Mouse (Mus musculus) neural tube, embryonic 15.5 days (tissue): ENCODE data around the gene Pycr2. TPM values are rescaled to one million over a fixed set of nuclear protein-coding genes. Genes with fewer than 3 reads are reported as not detected.

Experiments used
- ATAC-seq: fragments of 200-750 bp; cut with Nextera tagmentation; 2 replicates; pipeline ENCODE4 v1.8.0; 2017; ENCODE audit warnings: mild to moderate bottlenecking, moderate TSS enrichment, moderate library complexity; ENCODE audit not compliant: low FRiP score
- H3K27ac ChIP-seq: fragments of 300-500 bp; sonication (generic); replicated peaks from 2 replicates; pipeline ENCODE4 v1.5.1; 2015; ENCODE audit warnings: mild to moderate bottlenecking, inconsistent platforms
- H3K27me3 ChIP-seq: fragments of 300-500 bp; sonication (generic); replicated peaks from 2 replicates; pipeline ENCODE4 v1.6.1; 2015; ENCODE audit warnings: inconsistent platforms
- H3K36me3 ChIP-seq: fragments of 300-500 bp; sonication (generic); 2 replicates; pipeline ENCODE4 v1.6.1; 2015; ENCODE audit warnings: inconsistent platforms
- H3K4me1 ChIP-seq: fragments of 300-500 bp; sonication (generic); 2 replicates; pipeline ENCODE4 v1.6.1; 2015; ENCODE audit warnings: inconsistent platforms
- H3K4me2 ChIP-seq: fragments of 300-500 bp; sonication (generic); 2 replicates; pipeline ENCODE4 v1.6.1; 2015; ENCODE audit warnings: inconsistent platforms, mild to moderate bottlenecking, moderate library complexity
- H3K4me3 ChIP-seq: fragments of 300-500 bp; sonication (generic); replicated peaks from 2 replicates; pipeline ENCODE4 v1.5.1; 2015; ENCODE audit warnings: mild to moderate bottlenecking, inconsistent platforms
- H3K9ac ChIP-seq: fragments of 300-500 bp; sonication (generic); replicated peaks from 2 replicates; pipeline ENCODE4 v1.6.1; 2015; ENCODE audit warnings: mild to moderate bottlenecking, inconsistent platforms
- H3K9me3 ChIP-seq: fragments of 300-500 bp; sonication (generic); replicated peaks from 2 replicates; pipeline ENCODE4 v1.6.1; 2016; ENCODE audit warnings: inconsistent platforms
- whole genome bisulfite sequencing: fragments of 180-500 bp; shearing (Covaris S2); methylation state at CpG from one replicate; pipeline ENCODE4 v1.1.7; 2015; ENCODE audit warnings: mixed read lengths; 5-methylcytosine and 5-hydroxymethylcytosine counted together
- polyA plus RNA-seq: library from polyadenylated mRNA; unstranded; fragments of >200 nt; fragmentation: Nextera tagmentation; extraction: Ambion mirVana; gene quantifications from 2 replicates; pipeline ENCODE4 v1.2.1, GENCODE M21; 2015

The Pycr2 gene
- polyA plus RNA-seq, 1 experiment from 2014 or later = 73.7 TPM

DNA sequence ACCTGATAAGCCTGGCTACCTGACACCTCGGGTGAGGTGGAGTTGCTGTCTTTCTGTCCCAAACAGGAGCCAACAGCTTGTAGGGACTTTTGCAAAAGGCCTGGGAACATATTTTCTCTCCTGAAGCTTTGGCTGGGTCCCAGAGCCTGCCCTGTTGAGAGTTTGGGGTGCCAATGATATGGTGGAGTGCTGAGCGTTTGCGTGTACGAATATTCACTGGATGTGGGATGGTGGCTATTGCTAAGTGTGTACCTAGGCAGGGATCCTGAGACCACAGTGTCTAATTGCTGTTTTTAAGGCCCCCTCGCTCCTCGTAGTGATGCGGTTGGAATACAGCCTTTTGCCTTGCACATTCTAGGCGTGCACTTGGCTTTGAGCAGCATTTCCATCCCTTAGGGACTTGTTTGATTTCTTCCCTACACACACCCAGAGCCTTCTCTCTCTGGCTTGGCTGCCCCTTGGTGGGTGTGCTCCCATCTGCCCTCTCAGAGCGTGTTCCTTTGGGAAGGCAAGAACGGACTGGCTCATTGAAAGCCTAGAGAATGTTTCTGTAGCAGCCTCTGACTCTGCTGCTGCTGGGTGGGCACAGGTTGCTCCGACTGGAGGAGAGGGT, 39.0 kb downstream of the Pycr2 start:
- WGBS = 37% methylated on average over 11 of the region's 11 CpGs
- Histone ChIP-seq H3K36me3 (no peaks in the 10 kb centered on the region), H3K9me3 (no peaks in the 10 kb centered on the region), H3K27me3 (peaks cover 43% of the 10 kb centered on the region), H3K9ac (no peak overlapping the region), H3K4me1 (peaks cover 25% of the 10 kb centered on the region), H3K4me3 (peak overlapping the region; percentile 53), H3K4me2 (peak overlapping the region; percentile 93), H3K27ac (no peak overlapping the region)
- no peak for ATAC-seq

DNA sequence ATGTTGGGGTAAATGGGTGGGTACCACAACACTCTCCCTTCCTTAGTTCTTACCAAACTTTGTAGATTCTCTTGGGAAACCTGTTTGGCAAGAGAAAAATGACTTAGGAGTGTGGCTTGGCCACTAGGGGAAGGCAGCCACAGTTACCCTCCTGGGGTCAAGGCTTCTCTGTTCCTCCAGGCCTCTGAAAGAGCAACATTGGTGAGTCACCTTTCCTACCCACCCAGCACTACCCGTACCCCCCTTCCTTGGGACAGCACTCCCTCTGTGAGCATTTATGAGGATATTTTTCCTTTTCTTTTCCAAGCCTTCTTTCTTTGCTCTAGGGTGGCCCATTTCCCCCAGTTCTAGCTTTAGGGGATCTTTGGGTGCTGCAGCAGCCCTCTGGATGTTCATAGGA, 39.8 kb downstream of the Pycr2 start:
- Histone ChIP-seq H3K4me2 (no peak overlapping the region), H3K4me1 (peaks cover 25% of the 10 kb centered on the region), H3K4me3 (no peak overlapping the region), H3K27ac (no peak overlapping the region), H3K36me3 (no peaks in the 10 kb centered on the region), H3K27me3 (peaks cover 42% of the 10 kb centered on the region), H3K9me3 (no peaks in the 10 kb centered on the region), H3K9ac (no peak overlapping the region)
- 74% methylated on average over 1 of the region's 1 CpGs for WGBS
- no peak for ATAC-seq

DNA sequence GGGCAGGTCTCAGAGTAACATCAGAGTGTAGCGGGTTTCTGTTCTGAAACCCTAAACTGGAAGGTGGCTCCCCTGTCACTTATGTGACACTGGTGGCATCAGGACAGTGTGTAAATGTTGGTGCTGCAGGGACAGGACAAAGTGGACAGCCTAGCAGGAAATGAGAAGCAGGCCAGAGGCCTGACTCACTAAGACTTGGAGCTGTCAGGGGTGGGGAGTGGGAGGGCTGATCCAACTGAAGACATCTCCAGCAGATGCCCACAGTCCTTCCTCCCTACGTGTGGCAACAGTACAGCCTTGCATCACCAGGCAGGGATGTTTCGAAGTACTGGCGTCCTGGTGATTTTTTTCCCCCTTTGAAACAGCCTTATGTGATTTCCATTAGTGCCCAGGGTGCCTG, 40.5 kb downstream of the Pycr2 start:
- no peak for ATAC-seq
- WGBS = 83% methylated on average over 4 of the region's 4 CpGs
- H3K4me1 ChIP-seq = peaks cover 25% of the 10 kb centered on the region
- no peak overlapping the region for H3K9ac ChIP-seq
- no peaks in the 10 kb centered on the region for H3K36me3 ChIP-seq
- no peak overlapping the region for H3K4me3 ChIP-seq
- H3K27ac ChIP-seq = no peak overlapping the region
- no peak overlapping the region for H3K4me2 ChIP-seq
- H3K27me3 ChIP-seq = peaks cover 42% of the 10 kb centered on the region
- H3K9me3 ChIP-seq = no peaks in the 10 kb centered on the region

DNA sequence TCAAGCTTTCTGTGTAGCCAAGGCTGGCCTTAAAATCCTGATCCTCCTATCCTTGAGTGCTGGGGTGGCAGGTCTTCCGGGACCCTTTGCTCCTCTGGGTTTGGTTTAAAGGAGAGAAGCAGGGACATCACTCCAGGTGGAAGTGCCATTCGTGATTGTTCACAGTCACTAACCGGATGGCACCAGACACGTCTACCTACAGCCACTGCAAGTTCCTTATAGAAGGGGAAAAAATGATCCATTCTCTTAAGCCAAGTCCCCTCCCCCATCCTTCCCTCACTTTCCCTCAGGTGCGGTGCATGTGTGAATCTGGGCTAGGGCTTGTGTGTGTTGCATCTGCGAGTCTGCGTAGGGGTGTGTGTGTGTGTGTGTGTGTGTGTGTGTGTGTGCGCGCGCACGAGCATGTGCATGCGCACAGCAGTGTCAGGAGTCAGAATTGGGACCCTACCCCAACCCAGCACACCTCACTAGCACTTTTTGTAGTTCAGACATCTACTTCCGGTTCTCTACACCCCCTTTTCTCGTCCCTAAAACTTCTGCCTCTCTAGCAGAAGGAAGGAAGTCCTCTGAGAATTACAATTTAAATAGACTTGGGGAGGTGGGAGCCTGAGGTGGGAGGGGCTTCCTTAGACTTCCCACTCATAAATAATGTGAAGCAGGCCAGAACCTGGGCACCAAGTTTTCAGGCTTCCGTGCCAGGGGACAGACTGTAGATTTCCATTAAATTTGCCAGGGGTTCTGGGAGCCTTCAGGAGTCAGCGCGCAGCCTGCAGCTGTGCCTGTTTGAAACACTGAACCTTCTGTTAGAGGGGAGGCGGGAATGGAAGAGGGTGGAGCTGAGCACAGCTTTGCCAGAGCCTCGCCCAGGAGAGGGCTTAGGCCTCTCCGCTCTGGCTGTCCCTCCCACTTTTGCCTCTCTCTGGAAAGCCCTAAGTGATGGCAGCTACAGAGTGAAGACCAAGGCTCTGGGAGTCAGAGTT, 41.2 kb downstream of the Pycr2 start:
- peak; percentile 53; the same call in 1 of the 2 replicates for ATAC-seq

DNA sequence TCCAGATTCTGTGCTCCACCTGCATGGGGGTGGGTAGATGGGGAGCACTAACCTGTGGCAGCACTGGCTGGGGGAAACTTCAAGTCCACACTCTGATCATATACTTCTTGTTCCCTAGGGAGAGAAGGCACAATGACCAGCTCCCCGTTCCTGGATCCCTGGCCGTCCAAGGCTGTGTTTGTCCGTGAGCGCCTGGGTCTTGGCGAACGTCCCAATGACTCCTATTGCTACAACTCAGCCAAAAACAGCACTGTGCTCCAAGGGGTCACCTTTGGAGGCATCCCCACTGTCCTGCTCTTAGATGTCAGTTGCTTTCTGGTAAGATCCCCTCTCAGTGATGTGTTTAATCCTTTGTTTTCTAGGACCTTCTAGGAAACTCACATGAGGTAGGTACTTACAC, 42.4 kb downstream of the Pycr2 start:
- ATAC-seq = no peak
- H3K4me2 ChIP-seq = no peak overlapping the region
- H3K36me3 ChIP-seq = no peaks in the 10 kb centered on the region
- no peak overlapping the region for H3K27ac ChIP-seq
- H3K4me3 ChIP-seq = no peak overlapping the region
- 86% methylated on average over 6 of the region's 6 CpGs for WGBS
- no peak overlapping the region for H3K9ac ChIP-seq
- peaks cover 31% of the 10 kb centered on the region for H3K27me3 ChIP-seq
- no peaks in the 10 kb centered on the region for H3K9me3 ChIP-seq
- peaks cover 25% of the 10 kb centered on the region for H3K4me1 ChIP-seq

More for the DNA sequence above, 41.2 kb downstream of the Pycr2 start:
- Histone ChIP-seq H3K4me1 (peaks cover 25% of the 10 kb centered on the region), H3K9me3 (no peaks in the 10 kb centered on the region), H3K27ac (no peak overlapping the region), H3K4me2 (peak overlapping the region; percentile 34), H3K27me3 (peaks cover 42% of the 10 kb centered on the region), H3K4me3 (no peak overlapping the region), H3K9ac (no peak overlapping the region), H3K36me3 (no peaks in the 10 kb centered on the region)
- 29% methylated on average over 20 of the region's 20 CpGs for WGBS

DNA sequence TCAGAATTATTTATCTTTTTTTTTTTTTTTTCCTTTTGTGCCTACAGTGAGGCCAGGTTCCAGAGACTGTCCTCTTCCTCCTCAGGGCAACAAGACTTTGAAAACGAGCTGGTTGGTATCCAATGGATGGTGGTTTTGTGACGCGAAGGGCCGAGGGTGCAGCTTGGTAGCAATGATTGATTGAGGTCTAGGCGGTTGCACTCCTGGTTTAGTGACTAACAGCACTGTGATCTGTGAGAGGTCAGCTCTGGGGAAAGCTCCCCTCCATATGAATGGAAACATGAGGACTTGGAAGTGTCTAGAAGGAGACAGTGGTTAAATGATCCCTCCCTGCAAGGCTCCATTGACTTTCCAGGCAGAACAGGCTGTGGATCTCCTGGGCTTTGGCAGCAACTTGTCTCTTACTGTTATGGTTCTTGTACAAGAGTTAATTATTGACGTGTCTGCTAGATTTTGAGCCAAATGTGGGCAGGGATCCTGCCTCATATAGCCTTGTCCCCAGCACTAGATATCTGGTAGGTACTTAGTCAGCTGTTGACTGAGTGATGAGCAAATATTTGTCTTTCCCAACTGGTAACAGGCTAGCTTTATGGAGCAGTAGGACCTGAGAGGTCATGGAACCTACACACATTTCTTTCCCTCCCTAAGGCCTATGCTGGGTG, 48.1 kb downstream of the Pycr2 start:
- Histone ChIP-seq H3K27me3 (no peaks in the 10 kb centered on the region), H3K4me3 (no peak overlapping the region), H3K36me3 (no peaks in the 10 kb centered on the region), H3K9me3 (no peaks in the 10 kb centered on the region), H3K4me1 (no peaks in the 10 kb centered on the region), H3K27ac (no peak overlapping the region), H3K9ac (no peak overlapping the region), H3K4me2 (no peak overlapping the region)
- no peak for ATAC-seq
- WGBS = 83% methylated on average over 6 of the region's 6 CpGs

DNA sequence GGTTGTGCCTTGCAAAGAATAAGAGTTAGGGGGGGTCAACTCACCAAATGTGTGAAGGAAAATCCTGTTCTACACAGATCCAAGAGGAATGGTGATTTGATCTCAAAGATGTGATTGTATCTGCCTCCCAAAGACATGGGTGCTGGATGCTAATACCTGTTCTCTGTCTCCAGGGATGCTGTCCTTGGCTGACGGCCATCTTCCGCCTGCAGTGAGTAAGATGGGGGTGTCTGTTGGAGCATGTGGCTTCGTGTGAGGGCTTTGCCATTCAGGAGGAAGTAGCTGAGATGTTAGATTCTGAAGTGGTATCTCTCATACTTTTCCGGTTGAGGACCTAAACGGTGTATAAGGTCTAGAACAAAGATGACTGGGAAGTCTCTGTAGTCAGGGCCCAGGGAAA, 48.7 kb downstream of the Pycr2 start:
- Histone ChIP-seq H3K9me3 (no peaks in the 10 kb centered on the region), H3K4me1 (no peaks in the 10 kb centered on the region), H3K36me3 (no peaks in the 10 kb centered on the region), H3K4me3 (no peak overlapping the region), H3K4me2 (no peak overlapping the region), H3K9ac (no peak overlapping the region), H3K27ac (no peak overlapping the region), H3K27me3 (no peaks in the 10 kb centered on the region)
- ATAC-seq = no peak
- 91% methylated on average over 5 of the region's 5 CpGs for WGBS

DNA sequence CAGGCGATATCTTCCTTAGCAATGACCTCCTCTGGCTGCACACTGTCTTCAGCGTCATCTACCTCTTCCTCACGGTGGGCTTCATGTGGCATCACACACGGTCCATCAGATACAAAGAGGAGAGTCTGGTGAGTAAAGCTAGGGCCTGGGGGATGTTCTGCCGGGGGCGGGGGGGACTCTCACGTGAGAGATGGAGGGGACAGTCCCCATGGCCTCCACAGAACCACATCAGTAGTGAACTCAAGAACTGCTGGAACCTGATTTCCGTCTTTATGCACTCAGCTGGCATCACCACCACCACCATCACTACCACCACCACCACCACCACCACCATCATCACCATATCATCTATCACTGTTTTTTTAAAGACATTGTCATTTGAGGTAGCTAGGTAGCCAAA, 52.3 kb downstream of the Pycr2 start:
- no peak overlapping the region for H3K9ac ChIP-seq
- no peaks in the 10 kb centered on the region for H3K4me1 ChIP-seq
- no peaks in the 10 kb centered on the region for H3K36me3 ChIP-seq
- no peak for ATAC-seq
- no peak overlapping the region for H3K4me3 ChIP-seq
- H3K4me2 ChIP-seq = no peak overlapping the region
- WGBS = 95% methylated on average over 8 of the region's 8 CpGs
- no peaks in the 10 kb centered on the region for H3K27me3 ChIP-seq
- H3K9me3 ChIP-seq = no peaks in the 10 kb centered on the region
- H3K27ac ChIP-seq = no peak overlapping the region

DNA sequence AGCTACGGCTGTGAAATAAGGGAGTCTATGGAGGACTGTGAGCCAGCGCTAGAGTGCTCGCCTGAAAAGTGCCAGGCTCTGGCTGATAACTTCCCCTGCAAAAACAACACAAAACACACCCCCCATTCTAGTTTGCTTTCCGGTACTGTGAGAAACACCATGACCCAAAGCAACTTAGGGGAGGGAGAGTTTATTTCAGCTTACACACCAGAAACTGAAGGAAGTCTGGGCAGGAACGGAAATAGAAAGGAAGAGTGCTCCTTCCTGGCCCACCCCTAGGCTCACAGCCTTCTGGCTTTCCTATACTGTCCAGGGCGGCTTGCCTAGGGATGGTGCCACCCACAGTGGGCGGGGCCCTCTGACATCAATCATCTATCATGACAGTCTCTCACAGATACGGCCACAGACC, 52.9 kb downstream of the Pycr2 start:
- no peak for ATAC-seq
- Histone ChIP-seq H3K4me2 (no peak overlapping the region), H3K9ac (no peak overlapping the region), H3K27me3 (no peaks in the 10 kb centered on the region), H3K36me3 (no peaks in the 10 kb centered on the region), H3K4me1 (no peaks in the 10 kb centered on the region), H3K9me3 (no peaks in the 10 kb centered on the region), H3K27ac (no peak overlapping the region), H3K4me3 (no peak overlapping the region)
- 89% methylated on average over 8 of the region's 8 CpGs for WGBS
